Mouse (Mus musculus): Measurements from ENCODE around the gene Dhrs7c. TPM values are rescaled to one million over a fixed set of nuclear protein-coding genes. Genes with fewer than 3 reads are reported as not detected.
A peak's percentile ranks its signal among the peaks of the same experiment; 100 is the strongest.

The Dhrs7c gene
- polyA plus RNA-seq, 1 experiment from 2014 or later, result not detected

DNA sequence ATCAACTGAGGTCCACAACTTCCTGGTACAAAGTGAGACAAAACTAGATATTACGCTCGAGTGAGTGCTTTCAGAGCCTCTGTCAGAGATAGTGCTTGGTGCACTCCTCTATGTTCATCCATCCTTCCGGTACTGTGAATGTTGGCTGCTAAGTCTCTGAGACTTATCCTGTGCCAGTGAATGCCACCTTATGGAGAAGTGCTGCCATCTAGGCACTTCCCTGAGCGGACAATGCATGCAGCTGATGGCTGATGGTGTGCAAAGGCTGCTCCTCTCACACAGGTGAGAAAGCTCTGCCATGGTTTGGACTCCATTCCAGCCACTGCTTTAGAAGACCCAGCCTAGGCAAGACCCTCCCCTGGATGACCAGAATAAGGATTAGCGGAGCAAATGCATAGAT lies 10.1 kb downstream of the Dhrs7c start:
- no peak overlapping the region for H3K4me2 ChIP-seq
- H3K9ac ChIP-seq, result no peak overlapping the region
- no peaks in the 10 kb centered on the region for H3K36me3 ChIP-seq (replicated peaks)
- no peak overlapping the region for H3K27ac ChIP-seq
- ATAC-seq (replicated peaks), result no peak
- H3K9me3 ChIP-seq, result no peaks in the 10 kb centered on the region
- 82% methylated on average over 5 of the region's 5 CpGs for WGBS
- no peaks in the 10 kb centered on the region for H3K4me1 ChIP-seq
- H3K27me3 ChIP-seq (replicated peaks), result no peaks in the 10 kb centered on the region
- no peak overlapping the region for H3K4me3 ChIP-seq

DNA sequence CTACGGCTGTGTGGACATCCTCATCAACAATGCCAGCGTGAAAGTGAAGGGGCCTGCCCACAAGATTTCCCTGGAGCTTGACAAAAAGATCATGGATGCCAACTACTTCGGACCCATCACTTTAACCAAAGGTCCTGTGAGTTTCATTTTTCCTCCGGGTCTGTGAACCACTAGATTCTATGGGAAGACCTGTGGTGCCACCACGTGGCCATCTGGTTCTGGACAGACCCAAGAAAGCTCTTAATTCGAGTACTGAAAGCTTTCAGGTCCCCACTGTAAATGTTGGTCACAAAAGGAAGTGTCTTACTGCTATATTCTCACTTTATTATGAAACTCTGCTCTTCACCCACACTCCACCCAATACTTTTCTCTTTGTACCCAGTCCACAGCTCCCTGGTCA lies 13.5 kb downstream of the Dhrs7c start:
- Histone ChIP-seq H3K4me2 (no peak overlapping the region), H3K4me3 (no peak overlapping the region), H3K27me3 (replicated peaks) (no peaks in the 10 kb centered on the region), H3K36me3 (replicated peaks) (no peaks in the 10 kb centered on the region), H3K27ac (no peak overlapping the region), H3K9ac (no peak overlapping the region), H3K4me1 (no peaks in the 10 kb centered on the region), H3K9me3 (no peaks in the 10 kb centered on the region)
- ATAC-seq (replicated peaks), result no peak
- 81% methylated on average over 6 of the region's 6 CpGs for WGBS

DNA sequence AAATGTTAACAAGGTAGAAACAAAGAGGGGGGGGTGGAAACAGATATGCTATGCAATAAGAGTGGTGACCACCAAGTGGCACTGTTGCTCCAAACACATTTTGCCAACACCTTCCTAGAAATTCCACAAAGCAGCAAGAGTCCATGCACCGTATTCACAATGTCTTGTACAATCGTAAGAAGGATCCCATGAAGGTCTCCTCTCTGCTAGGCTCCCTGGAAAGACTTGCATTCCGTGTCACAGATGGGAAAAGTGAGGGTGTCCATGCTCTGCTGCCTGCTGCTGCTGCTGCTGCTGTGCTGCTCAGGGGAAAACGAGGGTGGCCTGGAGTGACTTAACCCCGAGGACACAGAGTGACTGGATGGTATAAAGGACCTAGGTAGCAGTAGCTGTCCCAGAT lies 21.6 kb downstream of the Dhrs7c start:
- no peak overlapping the region for H3K9ac ChIP-seq
- peak overlapping the region; percentile 41 for H3K4me2 ChIP-seq

DNA sequence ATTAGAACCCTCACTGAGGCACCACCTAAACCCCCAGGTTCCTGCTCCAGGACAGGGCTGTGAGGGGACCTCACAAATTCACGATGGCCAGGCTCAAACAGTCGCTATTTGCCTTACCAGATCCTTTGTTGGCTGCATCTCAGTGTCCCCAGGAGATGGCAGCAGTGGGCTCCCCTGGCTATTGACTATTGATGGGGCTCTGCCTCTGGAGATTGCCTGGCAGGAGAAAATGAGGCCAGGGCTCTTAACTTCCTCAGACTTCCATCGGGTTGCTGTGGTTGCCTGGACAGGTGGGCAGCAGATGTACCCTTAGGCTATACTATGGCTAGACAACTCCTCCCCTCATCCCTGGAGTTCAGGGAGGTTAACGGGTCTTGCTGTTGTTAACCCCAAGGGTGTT lies 22.2 kb downstream of the Dhrs7c start:
- no peaks in the 10 kb centered on the region for H3K9me3 ChIP-seq
- no peaks in the 10 kb centered on the region for H3K27me3 ChIP-seq (replicated peaks)
- H3K4me3 ChIP-seq, result no peak overlapping the region
- no peaks in the 10 kb centered on the region for H3K36me3 ChIP-seq (replicated peaks)
- ATAC-seq (replicated peaks), result no peak
- 23% methylated on average over 4 of the region's 4 CpGs for WGBS
- no peak overlapping the region for H3K4me2 ChIP-seq
- H3K4me1 ChIP-seq, result peaks cover 3% of the 10 kb centered on the region; the same call in 1 of the 2 replicates
- H3K27ac ChIP-seq, result no peak overlapping the region
- H3K9ac ChIP-seq, result no peak overlapping the region

More for the DNA sequence above, 21.6 kb downstream of the Dhrs7c start:
- no peak for ATAC-seq (replicated peaks)
- Histone ChIP-seq H3K27me3 (replicated peaks) (no peaks in the 10 kb centered on the region), H3K4me1 (peaks cover 3% of the 10 kb centered on the region; the same call in 1 of the 2 replicates), H3K4me3 (no peak overlapping the region), H3K27ac (no peak overlapping the region), H3K9me3 (no peaks in the 10 kb centered on the region), H3K36me3 (replicated peaks) (no peaks in the 10 kb centered on the region)
- 13% methylated on average over 5 of the region's 5 CpGs for WGBS

DNA sequence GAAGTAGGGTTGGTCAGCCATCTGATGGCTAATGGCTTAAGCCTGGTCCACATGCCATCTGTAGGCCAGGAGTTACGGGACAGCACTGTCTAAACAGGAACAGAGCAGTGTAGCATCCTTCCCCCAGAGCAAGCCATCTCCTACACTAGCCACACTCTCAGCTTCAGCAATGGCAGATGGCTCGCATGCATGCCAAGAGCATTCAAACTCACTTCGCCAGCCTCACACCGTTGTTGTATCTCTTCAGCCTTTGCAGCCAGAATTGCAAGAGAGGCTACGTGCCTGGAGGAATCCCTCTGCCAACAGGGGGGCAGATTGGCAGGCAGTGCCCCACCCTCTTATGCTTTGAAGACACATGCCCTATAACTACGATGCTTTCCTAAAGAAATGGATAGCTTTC lies 23.6 kb downstream of the Dhrs7c start:
- H3K9ac ChIP-seq, result no peak overlapping the region
- H3K27me3 ChIP-seq (replicated peaks), result no peaks in the 10 kb centered on the region
- H3K4me3 ChIP-seq, result no peak overlapping the region
- H3K4me2 ChIP-seq, result no peak overlapping the region
- no peak overlapping the region for H3K27ac ChIP-seq
- no peaks in the 10 kb centered on the region for H3K36me3 ChIP-seq (replicated peaks)
- 85% methylated on average over 6 of the region's 6 CpGs for WGBS
- peaks cover 3% of the 10 kb centered on the region; the same call in 1 of the 2 replicates for H3K4me1 ChIP-seq
- ATAC-seq (replicated peaks), result no peak
- no peaks in the 10 kb centered on the region for H3K9me3 ChIP-seq

DNA sequence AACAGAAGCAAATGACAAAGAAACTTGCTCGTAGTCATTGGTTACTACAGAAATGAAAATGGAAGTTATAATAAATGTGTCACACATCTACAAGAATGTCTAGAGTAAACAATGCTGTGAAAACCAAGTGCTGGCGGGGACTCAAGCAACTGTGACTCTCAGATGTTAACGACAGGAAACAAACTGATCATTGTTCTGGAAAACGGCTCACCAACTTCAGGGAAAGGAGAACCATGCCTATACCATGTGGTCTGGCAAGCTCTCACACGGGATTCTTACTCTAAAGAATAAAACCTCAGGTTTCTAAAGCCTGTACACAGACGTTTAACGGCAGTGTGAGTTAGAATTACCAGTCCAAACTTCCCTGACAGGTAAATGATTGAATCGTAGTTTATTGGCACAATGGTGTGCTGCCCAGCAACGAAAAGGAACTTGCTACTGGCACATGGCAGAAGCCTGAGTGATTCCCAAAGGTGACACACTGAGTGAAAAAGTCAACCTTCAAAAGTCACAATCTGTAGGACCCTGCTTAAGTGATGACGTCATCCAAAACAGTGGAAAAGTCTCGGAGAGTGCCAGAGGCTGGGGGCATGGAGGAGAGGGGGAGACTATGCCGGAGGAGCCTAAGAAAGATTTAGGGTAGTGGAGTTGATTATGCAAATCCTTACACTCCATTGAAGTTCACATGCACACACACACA lies 30.5 kb downstream of the Dhrs7c start:
- H3K9me3 ChIP-seq, result no peaks in the 10 kb centered on the region
- H3K4me3 ChIP-seq, result no peak overlapping the region
- 53% methylated on average over 12 of the region's 12 CpGs for WGBS
- H3K4me1 ChIP-seq, result no peaks in the 10 kb centered on the region
- no peaks in the 10 kb centered on the region for H3K27me3 ChIP-seq (replicated peaks)
- ATAC-seq (replicated peaks), result no peak
- no peaks in the 10 kb centered on the region for H3K36me3 ChIP-seq (replicated peaks)
- H3K4me2 ChIP-seq, result no peak overlapping the region
- no peak overlapping the region for H3K27ac ChIP-seq
- H3K9ac ChIP-seq, result no peak overlapping the region

DNA sequence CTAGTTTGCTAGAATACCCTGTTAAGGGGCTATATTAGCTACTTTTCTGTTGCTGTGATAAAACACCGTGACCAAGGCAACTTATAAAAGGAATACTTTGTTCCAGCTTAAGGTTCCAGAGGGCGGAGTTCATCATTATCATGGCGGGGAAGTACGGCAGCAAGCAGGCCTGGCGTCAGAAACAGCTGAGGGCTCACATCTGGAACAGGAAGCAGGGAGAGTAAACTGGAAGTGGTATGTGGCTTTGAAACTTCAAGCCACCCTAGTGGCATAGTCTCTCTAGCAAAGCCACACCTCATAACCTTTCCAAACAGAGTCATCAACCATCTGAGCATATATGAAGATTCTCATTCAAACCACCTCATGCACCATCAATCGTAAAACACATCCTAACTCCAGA lies 31.5 kb downstream of the Dhrs7c start:
- Histone ChIP-seq H3K27me3 (replicated peaks) (no peaks in the 10 kb centered on the region), H3K9me3 (no peaks in the 10 kb centered on the region), H3K27ac (no peak overlapping the region), H3K4me3 (no peak overlapping the region), H3K4me2 (no peak overlapping the region), H3K9ac (no peak overlapping the region), H3K4me1 (no peaks in the 10 kb centered on the region), H3K36me3 (replicated peaks) (no peaks in the 10 kb centered on the region)
- WGBS, result 85% methylated on average over 6 of the region's 6 CpGs
- ATAC-seq (replicated peaks), result no peak

DNA sequence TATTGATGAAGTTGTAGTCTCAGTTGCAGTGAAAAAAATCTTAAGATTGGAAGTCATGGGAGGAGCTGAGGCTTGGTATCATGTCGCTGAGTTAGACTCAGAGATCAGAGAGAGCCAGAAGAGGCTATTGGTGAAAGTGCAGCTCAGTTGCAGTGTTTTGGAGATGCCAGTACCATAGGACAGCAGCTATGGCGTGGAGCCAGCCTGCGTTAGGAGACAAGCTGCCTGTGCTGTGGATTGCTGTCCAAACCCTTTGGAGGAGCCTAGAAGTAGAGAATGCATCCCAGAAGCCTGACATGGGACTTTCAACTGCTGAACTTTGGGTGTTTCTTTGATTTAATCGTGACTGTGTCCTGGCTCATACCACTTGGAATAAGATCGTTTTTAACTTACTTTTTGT lies 33.8 kb downstream of the Dhrs7c start:
- H3K4me3 ChIP-seq, result no peak overlapping the region
- H3K4me2 ChIP-seq, result no peak overlapping the region
- H3K36me3 ChIP-seq (replicated peaks), result no peaks in the 10 kb centered on the region
- no peaks in the 10 kb centered on the region for H3K27me3 ChIP-seq (replicated peaks)
- no peak overlapping the region for H3K27ac ChIP-seq
- H3K9me3 ChIP-seq, result no peaks in the 10 kb centered on the region
- H3K4me1 ChIP-seq, result no peaks in the 10 kb centered on the region
- whole genome bisulfite sequencing, result 74% methylated on average over 5 of the region's 5 CpGs
- no peak for ATAC-seq (replicated peaks)
- no peak overlapping the region for H3K9ac ChIP-seq

DNA sequence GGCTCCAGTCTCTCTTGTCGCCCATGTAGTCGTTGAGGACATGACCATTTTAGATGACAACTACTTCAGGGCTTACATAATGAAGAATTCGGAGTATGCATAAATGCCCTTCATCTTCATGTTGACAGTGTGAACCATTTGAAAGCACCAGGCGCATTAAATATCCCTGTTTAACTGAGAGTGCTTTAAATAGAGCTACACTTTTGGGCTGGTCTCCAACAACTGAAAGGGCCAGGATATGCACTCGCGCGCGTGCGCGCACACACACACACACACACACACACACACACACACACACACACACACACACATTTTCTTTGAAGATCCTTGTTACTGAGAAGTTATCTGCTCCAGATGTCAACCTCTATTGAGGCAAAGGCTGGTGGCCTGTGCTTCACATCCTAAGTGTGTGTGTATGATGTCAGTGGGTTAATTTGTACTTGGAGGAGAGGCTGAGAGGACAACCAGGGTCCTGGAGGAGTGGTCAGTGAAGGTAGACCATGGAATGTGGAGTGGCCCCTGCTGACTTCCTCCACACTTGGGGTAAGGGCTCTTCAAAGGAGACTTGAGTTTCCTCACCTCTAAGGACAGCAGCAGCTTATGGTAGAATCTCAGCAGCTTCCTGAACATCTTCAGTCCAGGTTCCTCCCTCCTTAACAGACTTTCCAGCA lies 37.6 kb downstream of the Dhrs7c start:
- 95% methylated on average over 10 of the region's 10 CpGs for WGBS
- Histone ChIP-seq H3K9ac (no peak overlapping the region), H3K36me3 (replicated peaks) (no peaks in the 10 kb centered on the region), H3K4me1 (no peaks in the 10 kb centered on the region), H3K4me2 (no peak overlapping the region), H3K27ac (no peak overlapping the region), H3K9me3 (no peaks in the 10 kb centered on the region), H3K4me3 (no peak overlapping the region), H3K27me3 (replicated peaks) (no peaks in the 10 kb centered on the region)
- no peak for ATAC-seq (replicated peaks)

DNA sequence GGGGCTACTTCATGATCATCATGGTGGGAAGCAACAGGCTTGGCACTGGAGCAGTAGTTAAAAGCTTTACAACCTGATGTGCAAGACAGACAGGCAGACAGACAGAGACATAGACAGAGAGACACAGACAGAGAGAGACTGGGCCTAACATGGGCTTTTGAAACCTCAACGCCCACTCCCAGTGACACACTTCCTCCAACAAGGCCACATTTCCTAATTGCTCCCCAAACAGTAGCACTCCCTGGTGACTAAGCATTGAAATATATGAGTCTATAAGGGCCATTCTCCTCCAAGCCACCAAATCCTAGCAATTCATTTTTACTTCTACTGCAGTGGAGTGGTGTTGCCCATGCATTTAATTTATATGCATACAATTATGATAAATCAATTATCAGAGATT lies 41.8 kb downstream of the Dhrs7c start:
- Histone ChIP-seq H3K4me2 (no peak overlapping the region), H3K4me1 (no peaks in the 10 kb centered on the region), H3K27me3 (replicated peaks) (no peaks in the 10 kb centered on the region), H3K9me3 (no peaks in the 10 kb centered on the region), H3K36me3 (replicated peaks) (no peaks in the 10 kb centered on the region), H3K4me3 (no peak overlapping the region), H3K9ac (no peak overlapping the region), H3K27ac (no peak overlapping the region)
- 92% methylated on average over 1 of the region's 1 CpGs for WGBS
- no peak for ATAC-seq (replicated peaks)

DNA sequence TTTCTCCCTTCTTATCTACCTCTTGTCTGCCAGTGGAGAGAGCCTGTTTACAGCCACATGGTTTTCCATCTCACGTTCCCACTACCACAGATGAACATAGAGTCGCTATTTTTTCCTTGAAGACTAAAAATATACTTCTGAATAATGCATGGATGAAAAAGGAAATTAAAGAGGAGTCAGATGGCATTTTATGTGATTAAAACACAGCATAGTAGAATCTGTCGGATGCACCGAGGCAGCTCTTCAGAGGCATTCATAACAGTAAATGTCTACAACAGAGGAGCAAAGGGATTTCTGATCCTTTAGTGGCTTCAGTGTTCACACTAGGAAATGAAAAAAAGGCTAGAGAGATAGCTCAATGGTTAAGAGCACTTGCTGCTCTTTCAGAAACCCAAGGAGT lies 47.2 kb downstream of the Dhrs7c start:
- H3K27ac ChIP-seq, result no peak overlapping the region

DNA sequence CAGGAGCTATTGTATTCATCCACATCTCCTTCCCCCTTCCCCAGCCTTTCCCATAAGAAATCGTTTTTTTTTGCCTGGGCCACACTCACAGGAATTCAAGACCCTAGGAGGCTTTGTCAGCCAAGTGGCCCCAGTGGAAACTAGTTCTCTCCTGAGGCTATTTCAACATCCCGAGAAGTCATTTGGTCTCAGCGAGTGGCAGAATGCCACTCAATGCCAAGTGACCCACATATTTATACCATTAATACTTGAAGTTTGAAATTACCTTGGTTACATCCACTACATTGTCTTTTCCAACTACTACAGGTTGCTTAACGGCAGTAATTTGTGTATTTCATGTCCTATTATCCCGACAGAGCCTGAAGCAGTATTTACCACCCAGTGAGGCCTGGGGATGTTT lies 53.8 kb downstream of the Dhrs7c start:
- no peaks in the 10 kb centered on the region for H3K36me3 ChIP-seq (replicated peaks)

More for the DNA sequence above, 47.2 kb downstream of the Dhrs7c start:
- no peak for ATAC-seq (replicated peaks)
- no peaks in the 10 kb centered on the region for H3K4me1 ChIP-seq
- H3K36me3 ChIP-seq (replicated peaks), result no peaks in the 10 kb centered on the region
- H3K4me2 ChIP-seq, result no peak overlapping the region
- H3K9ac ChIP-seq, result no peak overlapping the region
- no peaks in the 10 kb centered on the region for H3K27me3 ChIP-seq (replicated peaks)
- no peak overlapping the region for H3K4me3 ChIP-seq
- no peaks in the 10 kb centered on the region for H3K9me3 ChIP-seq
- WGBS, result 72% methylated on average over 4 of the region's 4 CpGs

DNA sequence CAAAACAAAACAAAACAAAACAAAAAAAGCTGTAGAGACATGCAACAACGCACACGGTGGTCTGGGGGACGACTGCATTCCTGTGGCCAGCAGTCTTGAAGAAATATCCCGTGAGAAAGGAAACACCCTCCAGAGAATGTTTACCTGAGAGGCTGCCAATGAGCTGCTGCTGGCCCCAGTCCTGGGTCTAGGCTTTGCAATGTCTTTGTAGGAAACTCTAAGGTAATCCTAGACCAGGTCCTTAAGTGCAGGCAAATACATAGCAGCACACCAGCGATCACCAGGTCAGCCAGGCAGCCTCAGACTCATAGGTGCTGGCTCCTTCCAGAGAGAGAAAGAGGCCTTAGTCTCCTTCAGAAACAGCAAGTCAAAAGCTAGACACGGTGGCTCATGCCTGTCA lies 56.0 kb downstream of the Dhrs7c start:
- H3K4me1 ChIP-seq, result no peaks in the 10 kb centered on the region
- WGBS, result 60% methylated on average over 6 of the region's 6 CpGs
- ATAC-seq (replicated peaks), result no peak

More for the DNA sequence above, 53.8 kb downstream of the Dhrs7c start:
- H3K27ac ChIP-seq, result no peak overlapping the region
- H3K4me2 ChIP-seq, result no peak overlapping the region
- no peak for ATAC-seq (replicated peaks)
- H3K27me3 ChIP-seq (replicated peaks), result no peaks in the 10 kb centered on the region
- H3K4me1 ChIP-seq, result no peaks in the 10 kb centered on the region
- no peak overlapping the region for H3K4me3 ChIP-seq
- WGBS, result 72% methylated on average over 5 of the region's 5 CpGs
- no peak overlapping the region for H3K9ac ChIP-seq
- no peaks in the 10 kb centered on the region for H3K9me3 ChIP-seq

More for the DNA sequence above, 56.0 kb downstream of the Dhrs7c start:
- no peak overlapping the region for H3K27ac ChIP-seq
- no peak overlapping the region for H3K9ac ChIP-seq
- H3K27me3 ChIP-seq (replicated peaks), result no peaks in the 10 kb centered on the region
- no peak overlapping the region for H3K4me3 ChIP-seq
- H3K9me3 ChIP-seq, result no peaks in the 10 kb centered on the region
- no peak overlapping the region for H3K4me2 ChIP-seq
- no peaks in the 10 kb centered on the region for H3K36me3 ChIP-seq (replicated peaks)

All from midbrain, embryonic 15.5 days (tissue).